Mouse (Mus musculus): ENCODE measurements at regions not wholly inside any gene's neighbourhood (a gene's known extent, or its start where the extent isn't known, plus 50 kb on each side); places are given as distances from the start of the nearest gene placed in this dataset.

GRCm38 (mm10) chr1:61525881-61526280 lies 112.7 kb upstream of the Pard3b start:
- WGBS: 84% methylated on average over 8 of the region's 8 CpGs
- Histone ChIP-seq H3K4me2 (no peak overlapping the region), H3K4me1 (replicated peaks; ENCODE audit: control insufficient read depth, insufficient read depth, low read length) (no peaks in the 10 kb centered on the region), H3K27ac (ENCODE audit: low read depth, low read length) (no peak overlapping the region), H3K27me3 (replicated peaks; ENCODE audit: control insufficient read depth, insufficient read depth, low read length) (no peaks in the 10 kb centered on the region), H3K4me3 (ENCODE audit: low read depth, low read length) (no peak overlapping the region), H3K9ac (ENCODE audit: low read depth, low read length) (no peak overlapping the region), H3K9me3 (ENCODE audit: control insufficient read depth, low read length) (no peaks in the 10 kb centered on the region), H3K36me3 (ENCODE audit: control insufficient read depth, insufficient read depth, low read length) (no peaks in the 10 kb centered on the region)
- ATAC-seq (replicated peaks; ENCODE audit: low FRiP score) (no peak), DNase-seq (ENCODE audit: low spot score) (no peak)

- H3K4me3 ChIP-seq (ENCODE audit: low read depth, low read length): no peak overlapping the region
- no peak for ATAC-seq (replicated peaks; ENCODE audit: low FRiP score)
- WGBS: 84% methylated on average over 15 of the region's 15 CpGs
These were observed 109.9 kb upstream of the Pard3b start for GRCm38 (mm10) chr1:61528757-61529156.

DNA sequence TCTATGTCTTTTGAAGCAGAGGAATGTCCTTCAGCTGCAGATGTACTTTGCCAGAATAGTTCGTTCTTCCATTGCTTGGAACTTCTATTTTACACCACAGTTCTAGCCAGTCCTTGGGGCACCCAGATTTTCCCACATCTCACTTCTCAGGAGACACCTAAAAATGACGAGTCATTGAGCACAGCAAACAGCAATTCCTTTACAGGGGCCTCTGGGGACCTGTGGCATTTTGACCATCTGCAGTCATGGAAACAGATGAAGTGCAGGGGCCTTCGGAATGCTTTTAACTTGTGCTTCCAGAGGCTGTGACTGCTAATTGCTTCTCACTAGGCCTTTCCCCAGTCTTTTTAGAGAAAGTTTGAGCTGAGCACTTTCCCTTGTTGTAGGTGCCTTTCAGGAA lies 108.5 kb upstream of the Pard3b start:
- H3K4me1 ChIP-seq (replicated peaks; ENCODE audit: control insufficient read depth, insufficient read depth, low read length): no peaks in the 10 kb centered on the region
- no peak overlapping the region for H3K9ac ChIP-seq (ENCODE audit: low read depth, low read length)
- H3K36me3 ChIP-seq (ENCODE audit: control insufficient read depth, insufficient read depth, low read length): no peaks in the 10 kb centered on the region
- DNase-seq (ENCODE audit: low spot score) (no peak), ATAC-seq (replicated peaks; ENCODE audit: low FRiP score) (no peak)
- no peaks in the 10 kb centered on the region for H3K9me3 ChIP-seq (ENCODE audit: control insufficient read depth, low read length)
- H3K4me3 ChIP-seq (ENCODE audit: low read depth, low read length): no peak overlapping the region
- no peaks in the 10 kb centered on the region for H3K27me3 ChIP-seq (replicated peaks; ENCODE audit: control insufficient read depth, insufficient read depth, low read length)
- 37% methylated on average over 3 of the region's 3 CpGs for WGBS
- no peak overlapping the region for H3K27ac ChIP-seq (ENCODE audit: low read depth, low read length)
- no peak overlapping the region for H3K4me2 ChIP-seq

More at GRCm38 (mm10) chr1:61528757-61529156, 109.9 kb upstream of the Pard3b start:
- no peaks in the 10 kb centered on the region for H3K27me3 ChIP-seq (replicated peaks; ENCODE audit: control insufficient read depth, insufficient read depth, low read length)
- no peak for DNase-seq (ENCODE audit: low spot score)
- H3K27ac ChIP-seq (ENCODE audit: low read depth, low read length): no peak overlapping the region
- no peak overlapping the region for H3K9ac ChIP-seq (ENCODE audit: low read depth, low read length)
- no peaks in the 10 kb centered on the region for H3K36me3 ChIP-seq (ENCODE audit: control insufficient read depth, insufficient read depth, low read length)
- H3K4me1 ChIP-seq (replicated peaks; ENCODE audit: control insufficient read depth, insufficient read depth, low read length): no peaks in the 10 kb centered on the region
- H3K4me2 ChIP-seq: no peak overlapping the region
- no peaks in the 10 kb centered on the region for H3K9me3 ChIP-seq (ENCODE audit: control insufficient read depth, low read length)

DNA sequence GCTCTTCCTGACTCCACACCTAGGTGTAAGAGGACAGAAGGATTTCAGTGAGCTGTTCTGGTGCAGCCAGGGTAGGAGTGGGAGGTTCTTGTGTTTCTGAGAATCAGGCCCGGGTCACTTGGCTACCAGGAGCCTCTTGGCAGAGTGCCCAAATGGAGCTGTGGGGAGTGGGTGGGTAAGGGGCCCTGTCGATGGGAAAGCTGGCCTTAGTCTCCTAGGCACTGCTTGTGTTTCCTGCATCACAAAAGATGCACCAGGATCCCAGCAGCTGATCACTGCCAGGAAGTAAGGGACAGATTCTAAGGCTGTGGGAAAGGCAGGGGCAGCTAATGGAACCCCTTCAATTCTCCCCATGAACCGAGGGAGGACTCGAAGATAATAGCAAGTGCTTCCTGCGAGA lies 107.1 kb upstream of the Pard3b start:
- Histone ChIP-seq H3K27me3 (replicated peaks; ENCODE audit: control insufficient read depth, insufficient read depth, low read length) (no peaks in the 10 kb centered on the region), H3K36me3 (ENCODE audit: control insufficient read depth, insufficient read depth, low read length) (no peaks in the 10 kb centered on the region), H3K9me3 (ENCODE audit: control insufficient read depth, low read length) (no peaks in the 10 kb centered on the region), H3K4me2 (no peak overlapping the region), H3K9ac (ENCODE audit: low read depth, low read length) (no peak overlapping the region), H3K27ac (ENCODE audit: low read depth, low read length) (no peak overlapping the region), H3K4me1 (replicated peaks; ENCODE audit: control insufficient read depth, insufficient read depth, low read length) (no peaks in the 10 kb centered on the region), H3K4me3 (ENCODE audit: low read depth, low read length) (no peak overlapping the region)
- WGBS: 48% methylated on average over 5 of the region's 5 CpGs
- no peak for ATAC-seq (replicated peaks; ENCODE audit: low FRiP score)
- DNase-seq (ENCODE audit: low spot score): no peak

DNA sequence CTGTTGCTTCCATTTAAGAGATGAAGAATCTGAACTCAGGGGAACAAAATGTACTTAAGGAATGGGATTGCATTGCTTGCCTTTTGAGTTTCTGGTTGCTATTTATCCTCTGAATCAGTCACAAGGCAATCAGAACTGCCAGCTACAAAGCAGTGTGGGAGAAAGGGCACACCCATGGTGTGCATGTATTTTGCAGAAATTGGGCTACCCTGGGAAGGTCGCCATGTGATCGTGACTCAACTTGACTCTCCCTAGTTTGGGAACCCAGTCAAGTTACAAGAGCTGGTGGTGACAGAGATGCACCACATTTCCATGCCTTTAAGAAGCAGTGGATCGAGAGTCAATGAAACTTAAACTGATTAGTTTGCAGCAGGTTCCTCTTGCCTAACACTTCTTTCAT lies 98.5 kb upstream of the Pard3b start:
- Histone ChIP-seq H3K4me3 (ENCODE audit: low read depth, low read length) (no peak overlapping the region), H3K27me3 (replicated peaks; ENCODE audit: control insufficient read depth, insufficient read depth, low read length) (no peaks in the 10 kb centered on the region), H3K9me3 (ENCODE audit: control insufficient read depth, low read length) (no peaks in the 10 kb centered on the region), H3K9ac (ENCODE audit: low read depth, low read length) (no peak overlapping the region), H3K4me1 (replicated peaks; ENCODE audit: control insufficient read depth, insufficient read depth, low read length) (no peaks in the 10 kb centered on the region), H3K4me2 (no peak overlapping the region), H3K36me3 (ENCODE audit: control insufficient read depth, insufficient read depth, low read length) (no peaks in the 10 kb centered on the region), H3K27ac (ENCODE audit: low read depth, low read length) (no peak overlapping the region)
- ATAC-seq (replicated peaks; ENCODE audit: low FRiP score) (no peak), DNase-seq (ENCODE audit: low spot score) (no peak)
- 88% methylated on average over 3 of the region's 3 CpGs for WGBS

- Histone ChIP-seq H3K4me3 (ENCODE audit: low read depth, low read length) (no peak overlapping the region), H3K27me3 (replicated peaks; ENCODE audit: control insufficient read depth, insufficient read depth, low read length) (no peaks in the 10 kb centered on the region), H3K9me3 (ENCODE audit: control insufficient read depth, low read length) (no peaks in the 10 kb centered on the region), H3K4me1 (replicated peaks; ENCODE audit: control insufficient read depth, insufficient read depth, low read length) (no peaks in the 10 kb centered on the region), H3K36me3 (ENCODE audit: control insufficient read depth, insufficient read depth, low read length) (no peaks in the 10 kb centered on the region), H3K27ac (ENCODE audit: low read depth, low read length) (no peak overlapping the region), H3K9ac (ENCODE audit: low read depth, low read length) (no peak overlapping the region), H3K4me2 (no peak overlapping the region)
- ATAC-seq (replicated peaks; ENCODE audit: low FRiP score): no peak
- 88% methylated on average over 4 of the region's 4 CpGs for WGBS
- DNase-seq (ENCODE audit: low spot score): no peak
These were observed 97.5 kb upstream of the Pard3b start for GRCm38 (mm10) chr1:61541166-61541565.

- no peak for DNase-seq (ENCODE audit: low spot score)
- no peak for ATAC-seq (replicated peaks; ENCODE audit: low FRiP score)
- no peaks in the 10 kb centered on the region for H3K9me3 ChIP-seq (ENCODE audit: control insufficient read depth, low read length)
- H3K27ac ChIP-seq (ENCODE audit: low read depth, low read length): no peak overlapping the region
- no peaks in the 10 kb centered on the region for H3K27me3 ChIP-seq (replicated peaks; ENCODE audit: control insufficient read depth, insufficient read depth, low read length)
- H3K9ac ChIP-seq (ENCODE audit: low read depth, low read length): no peak overlapping the region
- H3K4me1 ChIP-seq (replicated peaks; ENCODE audit: control insufficient read depth, insufficient read depth, low read length): no peaks in the 10 kb centered on the region
- H3K4me3 ChIP-seq (ENCODE audit: low read depth, low read length): no peak overlapping the region
- no peak overlapping the region for H3K4me2 ChIP-seq
- no peaks in the 10 kb centered on the region for H3K36me3 ChIP-seq (ENCODE audit: control insufficient read depth, insufficient read depth, low read length)
- WGBS: 78% methylated on average over 21 of the region's 21 CpGs
These were observed 85.8 kb upstream of the Pard3b start for GRCm38 (mm10) chr1:61552577-61553517.

DNA sequence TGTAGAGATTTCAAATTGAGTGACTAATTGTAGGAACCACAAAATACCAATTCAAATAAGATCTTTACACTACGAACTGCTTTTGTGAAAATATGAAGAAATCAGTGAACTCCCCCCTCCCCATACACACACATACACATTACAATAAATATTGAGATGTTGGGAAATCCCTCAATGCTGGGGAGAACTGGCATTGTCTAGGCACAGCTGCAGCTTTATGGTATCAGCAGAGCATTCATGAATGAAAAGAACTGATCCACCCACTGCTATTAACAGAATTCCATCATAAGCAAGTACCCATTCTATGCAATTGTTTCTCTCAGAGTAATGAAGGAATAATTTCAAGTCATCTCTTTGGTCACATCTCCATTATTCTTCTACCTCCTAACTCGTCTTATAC lies 79.1 kb upstream of the Pard3b start:
- DNase-seq (ENCODE audit: low spot score) (no peak), ATAC-seq (replicated peaks; ENCODE audit: low FRiP score) (no peak)
- Histone ChIP-seq H3K4me2 (no peak overlapping the region), H3K27ac (ENCODE audit: low read depth, low read length) (no peak overlapping the region), H3K4me1 (replicated peaks; ENCODE audit: control insufficient read depth, insufficient read depth, low read length) (no peaks in the 10 kb centered on the region), H3K9me3 (ENCODE audit: control insufficient read depth, low read length) (no peaks in the 10 kb centered on the region), H3K9ac (ENCODE audit: low read depth, low read length) (no peak overlapping the region), H3K4me3 (ENCODE audit: low read depth, low read length) (no peak overlapping the region), H3K36me3 (ENCODE audit: control insufficient read depth, insufficient read depth, low read length) (no peaks in the 10 kb centered on the region), H3K27me3 (replicated peaks; ENCODE audit: control insufficient read depth, insufficient read depth, low read length) (no peaks in the 10 kb centered on the region)
- 66% methylated on average over 2 of the region's 2 CpGs for WGBS

DNA sequence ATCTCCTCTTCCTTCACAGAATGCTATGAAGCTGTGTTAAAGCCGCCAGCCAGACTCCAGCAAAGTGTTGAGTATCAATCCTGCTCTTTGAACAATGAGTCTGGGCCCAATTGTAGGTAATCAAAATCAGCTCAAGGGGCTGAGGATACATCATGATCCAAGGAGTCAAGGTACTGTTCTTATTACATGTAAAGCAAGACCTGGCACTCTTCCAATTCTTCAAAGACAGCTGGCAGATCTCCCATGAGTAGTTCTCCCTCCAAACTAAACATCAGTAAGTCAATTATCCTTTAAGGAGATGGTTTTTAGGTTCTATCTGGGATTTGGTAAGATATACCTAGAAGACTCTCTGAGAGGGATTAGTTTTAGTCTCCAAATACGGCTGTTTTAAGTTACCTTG lies 76.5 kb upstream of the Pard3b start:
- DNase-seq (ENCODE audit: low spot score): no peak
- Histone ChIP-seq H3K4me2 (no peak overlapping the region), H3K9me3 (ENCODE audit: control insufficient read depth, low read length) (no peaks in the 10 kb centered on the region), H3K9ac (ENCODE audit: low read depth, low read length) (no peak overlapping the region), H3K36me3 (ENCODE audit: control insufficient read depth, insufficient read depth, low read length) (no peaks in the 10 kb centered on the region), H3K4me1 (replicated peaks; ENCODE audit: control insufficient read depth, insufficient read depth, low read length) (no peaks in the 10 kb centered on the region), H3K27me3 (replicated peaks; ENCODE audit: control insufficient read depth, insufficient read depth, low read length) (no peaks in the 10 kb centered on the region), H3K4me3 (ENCODE audit: low read depth, low read length) (no peak overlapping the region), H3K27ac (ENCODE audit: low read depth, low read length) (no peak overlapping the region)
- no peak for ATAC-seq (replicated peaks; ENCODE audit: low FRiP score)
- 67% methylated on average over 2 of the region's 2 CpGs for WGBS
